In the genomic region with DNA sequence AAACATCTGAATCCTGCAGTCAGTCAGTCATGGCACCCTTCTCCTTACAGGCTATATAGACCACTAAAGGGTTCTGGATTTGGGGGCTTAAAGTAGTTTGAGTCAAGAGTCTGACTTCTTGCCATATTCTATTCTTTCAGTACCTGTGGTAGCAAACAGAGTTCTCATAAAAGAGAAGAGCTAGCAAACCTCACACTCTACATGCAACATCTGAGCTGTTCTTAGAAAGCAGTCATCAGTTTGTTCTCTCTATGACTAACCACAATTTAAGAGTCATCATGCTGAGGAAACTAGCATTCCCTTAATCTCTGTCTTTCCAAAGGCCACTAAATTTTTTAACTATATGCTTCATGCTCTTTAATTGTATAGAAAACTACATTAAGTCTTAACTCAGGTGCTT, we compare ENCODE assay signal across 21 mouse cellular contexts. TPM values are rescaled to one million over a fixed set of nuclear protein-coding genes. Genes with fewer than 3 reads are reported as not detected.
DNase-seq lines count a peak whose midpoint lies in the region; TF ChIP-seq lines count a peak whose summit lies in the region.
"Had no signal": no experiment of that assay in that cellular context is flagged by ENCODE, and none has a peak within 500 bp of the region (broad histone marks: within the 10 kb centered on the region; RNA-seq: fewer than 3 reads in every experiment).

No protein-coding gene starts in this region.

- no peak for TF ChIP-seq CTCF in thymus, adult 2 months (IDR thresholded peaks at IDR 0.05; ENCODE audit: borderline replicate concordance, control insufficient read depth, extremely low read depth, insufficient read depth, low read length, poor library complexity)

- no peak overlapping the region for H3K27ac ChIP-seq in thymus, adult 2 months (ENCODE audit: control insufficient read depth, insufficient read depth, low read length)
- H3K27ac ChIP-seq: embryonic facial prominence, embryonic 13.5 days; embryonic facial prominence, embryonic 15.5 days; forebrain, embryonic 10.5 days; forebrain, embryonic 12.5 days had no signal

- DNase-seq in adrenal gland, adult 2 months, result peak; percentile 9
- no peak for DNase-seq in adrenal gland, postnatal 36 days
- DNase-seq in brain, adult 2 months (ENCODE audit: low read depth, low spot score), result peak; percentile 22
- no peak for DNase-seq in thymus, adult 2 months
- DNase-seq in layer of hippocampus, postnatal 14 days (ENCODE audit: low spot score in 2 of 2), result no peak
- DNase-seq: adrenal gland, postnatal 10 days; adrenal gland, postnatal 25 days; cerebellum, adult 11 months; cerebellum, adult 18-20 months; cerebellum, adult 8-10 months; cerebellum, adult 9-11 months; cerebellum, postnatal 14 days; cerebellum, postnatal 36 days; embryo, embryonic 11 days had no signal

- H3K4me3 ChIP-seq in thymus, adult 2 months (ENCODE audit: control insufficient read depth, insufficient read depth, low read length), result no peak overlapping the region
- H3K4me3 ChIP-seq: embryonic facial prominence, embryonic 13.5 days; embryonic facial prominence, embryonic 15.5 days; erythroblast, embryonic 14.5 days; forebrain, embryonic 10.5 days; forebrain, embryonic 12.5 days had no signal

- TF ChIP-seq POLR2A in thymus, adult 2 months (IDR thresholded peaks at IDR 0.05; ENCODE audit: control insufficient read depth, extremely low read depth, insufficient read depth, low read length, poor library complexity), result no peak

- H3K36me3 ChIP-seq in thymus, adult 2 months (ENCODE audit: control insufficient read depth, insufficient read depth, low read length), result no peaks in the 10 kb centered on the region
- H3K36me3 ChIP-seq: embryonic facial prominence, embryonic 13.5 days; embryonic facial prominence, embryonic 15.5 days; forebrain, embryonic 12.5 days had no signal

- 0 out of 2 replicates have a peak, but pooled peaks cover 2% of the 10 kb centered on the region for H3K4me1 ChIP-seq in thymus, adult 2 months (replicated peaks; ENCODE audit: control insufficient read depth, insufficient read depth, low read length)

- no peaks in the 10 kb centered on the region for H3K27me3 ChIP-seq in thymus, adult 2 months (ENCODE audit: control insufficient read depth, insufficient read depth, low read length)
- H3K27me3 ChIP-seq: CH12.LX; embryonic facial prominence, embryonic 13.5 days; embryonic facial prominence, embryonic 15.5 days; forebrain, embryonic 12.5 days; Patski had no signal

RNA-seq across cellular contexts. Expression of a gene that starts 11.6 kb away (rescaled TPM):
- 10 to 100 TPM; 27.1 to 37.7 TPM for total RNA-seq in adrenal gland, adult 2 months (2021)
- polyA plus RNA-seq in adrenal gland, adult 2 months (2012; rRNA removed), result 4.4 and 4.6 TPM in 2 replicates
- total RNA-seq in adrenal gland, postnatal 36 days (2021), result 10 to 100 TPM; 28.2 to 32.8 TPM
- polyA plus RNA-seq in thymus, adult 2 months (2012; rRNA removed), result 28.6 and 31.9 TPM in 2 replicates
- 10 to 100 TPM; 56.7 to 58.7 TPM for total RNA-seq in layer of hippocampus, postnatal 14 days (2021)

Comparison
In these comparisons a context has a peak if more than half of its experiments do, and no peak if none do; other contexts are left out.
1. DNase-seq: peak in adrenal gland, adult 2 months (single experiment) and brain, adult 2 months (single experiment); none in adrenal gland, postnatal 36 days (0 of 2), thymus, adult 2 months (single experiment) and layer of hippocampus, postnatal 14 days (0 of 2).